Mouse (Mus musculus) hindlimb bud, embryonic 11.5 days (tissue): Measurements from ENCODE around the gene Wtip.
"Not testable (repeated sequence)": the region's sequence is repeated elsewhere in the genome, so short reads cannot be mapped to it uniquely, and the experiment has no call there.

ENCODE experiments used
- DNase-seq: peaks from one replicate; pipeline ENCODE4 v3.0.0-alpha.2; 2012; ENCODE audit warnings: low read depth, low spot score; ENCODE audit errors: extremely low spot score

Gene Wtip

DNA sequence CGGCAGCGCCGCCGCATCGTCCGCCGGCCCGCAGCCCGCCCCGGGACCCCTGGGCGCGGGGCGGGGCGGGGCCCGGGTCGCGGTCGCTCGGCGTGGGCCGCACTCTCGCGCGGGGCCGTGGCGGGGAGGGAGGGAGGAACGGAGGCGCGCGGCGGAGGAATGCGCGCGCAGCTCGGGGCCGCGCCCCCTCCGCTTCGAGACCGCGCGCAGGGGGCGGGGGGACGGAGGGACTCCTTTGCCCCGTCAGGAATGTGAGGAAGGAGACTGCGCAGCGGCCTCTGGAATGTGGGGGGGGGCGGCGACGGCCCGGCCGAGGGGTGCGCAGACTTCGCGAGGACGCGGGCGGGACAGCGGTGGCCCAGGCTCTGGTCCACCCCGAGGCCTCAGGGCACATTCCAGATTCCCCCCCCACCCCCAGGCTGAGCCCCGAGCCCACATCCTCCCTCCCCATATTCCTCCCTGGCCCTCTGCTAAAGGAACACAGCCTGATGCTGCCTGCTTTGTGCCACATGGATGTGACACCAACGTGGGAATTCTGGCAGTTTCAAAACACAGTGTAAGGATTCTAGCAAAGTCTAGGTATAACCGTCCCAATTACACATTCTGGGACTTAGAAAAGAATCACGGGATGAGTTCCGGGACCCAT is at the start of gene Wtip:
Gene Wtip (minus strand): TSS at position 152 of the 646 bp plus-strand sequence.
- DNase-seq: peak; percentile 37

- not testable (repeated sequence) for DNase-seq
These were observed 43.2 kb upstream of the Wtip start for GRCm38 (mm10) chr7:34176241-34176640.

DNA sequence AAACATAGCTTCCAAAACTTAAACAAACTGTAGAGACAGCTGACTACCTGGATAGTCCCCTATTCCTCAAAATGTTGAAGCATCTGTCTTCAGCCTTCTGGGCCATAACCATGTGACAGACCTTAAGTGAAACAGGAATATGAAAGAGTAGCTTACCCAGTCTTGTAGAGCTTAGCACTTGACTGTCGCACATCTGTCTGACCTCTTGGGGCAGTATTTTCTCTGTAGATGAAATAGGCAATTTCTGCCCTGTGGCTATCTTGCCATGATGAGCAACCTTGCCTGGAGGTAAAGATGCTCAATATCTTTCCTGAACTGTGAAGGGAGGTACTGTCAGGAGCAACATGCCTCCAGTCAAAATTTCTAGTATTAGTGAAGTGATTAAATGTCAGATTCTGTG is 39.2 kb upstream of the Wtip start:
- no peak for DNase-seq

- no peak for DNase-seq
These were observed 36.4 kb upstream of the Wtip start, which contains the start of gene Uba2 for GRCm38 (mm10) chr7:34169454-34169853. Uba2 (minus strand) TSS chr7:34169599.

DNA sequence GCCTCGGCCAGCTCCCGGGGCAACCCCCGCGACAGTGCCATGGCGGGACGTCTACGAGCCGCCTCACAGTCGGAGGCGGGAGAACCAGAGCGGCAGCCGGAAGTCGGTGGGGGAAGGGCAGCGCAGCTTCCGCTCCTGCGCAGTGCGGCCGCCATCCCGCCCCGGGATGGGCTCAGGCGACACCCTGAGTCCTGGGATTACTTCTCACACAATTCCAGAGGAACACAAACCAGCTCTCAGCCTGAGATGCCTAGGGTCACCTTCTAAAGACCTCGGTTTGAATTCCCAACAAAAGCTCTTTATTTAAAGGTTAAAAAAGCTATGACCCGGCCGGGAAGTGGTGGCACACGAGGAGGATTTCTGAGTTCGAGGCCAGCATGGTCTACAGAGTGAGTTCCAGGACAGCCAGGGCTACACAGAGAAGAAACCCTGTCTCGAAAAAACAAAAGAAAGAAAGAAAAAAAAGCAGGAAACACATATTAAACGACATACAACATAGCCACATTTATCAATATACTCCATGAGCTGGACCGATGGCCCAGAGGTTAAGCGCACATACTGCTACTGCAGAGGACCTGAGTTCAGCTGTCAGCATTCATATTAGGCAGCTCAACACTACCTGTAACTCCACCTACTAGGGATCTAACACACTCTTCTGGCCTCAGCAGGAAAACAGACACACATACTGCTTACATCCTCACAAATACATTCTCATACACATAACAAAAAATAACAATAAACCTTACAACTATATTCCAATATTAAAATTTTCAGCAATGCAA is 35.6 kb upstream of the Wtip start:
- peak; percentile 63 for DNase-seq

DNA sequence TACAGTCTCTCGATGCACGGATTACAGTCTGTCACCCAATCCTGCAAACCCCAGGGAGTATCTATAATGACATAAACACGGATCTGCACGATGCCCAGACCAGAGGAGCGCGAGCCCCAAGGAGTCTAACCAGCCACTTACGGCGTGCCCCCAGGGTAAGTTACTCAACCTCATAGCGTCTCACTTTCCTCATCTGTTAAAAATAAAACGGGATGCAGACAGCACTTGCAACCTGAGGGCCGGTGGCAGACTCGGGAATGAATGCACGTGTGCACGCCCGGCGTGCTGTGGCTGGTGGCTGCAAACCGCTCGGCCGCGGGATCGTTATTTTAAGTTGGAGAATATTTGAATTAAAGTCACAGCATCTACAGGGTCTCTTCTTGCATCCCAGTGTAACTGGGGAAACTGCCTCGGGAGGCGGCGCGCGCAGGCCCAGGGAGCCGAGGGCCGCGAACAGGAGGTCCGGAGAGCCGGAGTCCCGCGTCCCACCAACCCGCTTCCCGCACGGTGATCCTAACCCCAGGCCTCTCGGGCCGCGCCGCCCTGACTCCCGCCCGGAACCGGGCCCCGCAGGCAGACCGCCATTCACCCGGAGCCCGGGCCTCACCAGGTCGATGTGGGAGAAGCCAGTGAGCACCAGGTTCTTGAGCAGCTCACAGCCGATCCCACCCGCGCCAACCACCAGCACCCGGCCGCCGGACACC is 34.9 kb upstream of the Wtip start:
- DNase-seq: no peak

DNA sequence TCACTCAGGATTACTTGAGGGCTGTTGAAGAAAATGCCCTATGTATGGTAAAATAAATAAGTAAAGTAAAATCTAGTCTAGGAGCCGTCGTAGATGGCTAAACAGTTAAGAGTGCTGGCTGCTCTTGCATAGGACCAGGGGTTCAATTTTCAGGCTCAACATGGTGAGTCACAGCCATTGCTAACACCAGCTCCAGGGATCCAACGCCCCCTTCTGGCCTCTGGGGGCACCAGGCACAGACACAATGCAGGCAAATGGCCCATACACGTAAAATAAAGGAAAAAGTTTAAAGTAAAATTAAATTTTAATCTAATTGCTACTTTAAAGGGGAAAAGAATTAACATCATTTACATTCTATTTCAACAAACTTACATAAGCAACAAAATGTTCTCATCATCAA is 33.8 kb upstream of the Wtip start:
- no peak for DNase-seq

DNA sequence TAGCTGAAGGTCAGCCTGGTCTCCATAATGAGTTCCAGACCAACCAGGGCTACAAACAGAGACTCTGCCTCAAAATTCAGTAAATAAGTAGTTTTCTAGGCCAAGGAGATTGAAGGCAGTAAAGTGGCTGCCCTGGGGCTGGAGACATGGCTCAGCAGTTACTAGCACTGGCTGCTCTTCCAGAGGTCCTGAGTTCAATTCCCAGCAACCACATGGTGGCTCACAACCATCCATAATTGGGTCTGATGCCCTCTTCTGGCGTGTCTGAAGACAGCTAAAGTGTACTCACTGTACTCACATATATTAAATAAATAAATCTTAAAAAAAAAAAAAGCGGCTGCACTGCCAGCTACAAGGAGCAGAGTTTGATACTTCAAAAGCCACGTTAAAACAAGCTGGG is 32.9 kb upstream of the Wtip start:
- no peak for DNase-seq

DNA sequence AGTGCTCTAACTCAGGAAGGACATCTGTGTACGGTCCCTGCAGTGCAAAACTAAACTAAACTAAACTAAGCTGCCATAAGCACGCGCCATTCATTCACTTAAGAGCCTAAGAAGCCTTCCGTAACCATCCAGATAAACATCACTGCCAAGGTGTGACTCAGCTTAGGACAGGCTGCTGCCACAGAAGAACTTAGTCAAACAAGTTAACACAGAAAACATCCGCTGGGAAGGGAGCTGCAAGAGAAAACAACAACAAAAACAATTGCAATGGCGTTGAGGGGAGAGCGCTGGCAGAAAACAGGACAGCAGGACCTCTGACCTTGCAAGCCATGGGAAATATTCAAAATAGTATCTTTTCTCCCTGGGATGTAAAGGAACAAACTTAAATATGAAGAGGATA is 31.6 kb upstream of the Wtip start:
- DNase-seq: no peak

- no peak for DNase-seq
These were observed 26.1 kb upstream of the Wtip start for GRCm38 (mm10) chr7:34159167-34159566.

- no peak for DNase-seq
These were observed 24.9 kb upstream of the Wtip start for GRCm38 (mm10) chr7:34157994-34158393.

GRCm38 (mm10) chr7:34147193-34147592 is 14.1 kb upstream of the Wtip start:
- DNase-seq: no peak

GRCm38 (mm10) chr7:34141123-34141522 is 8.1 kb upstream of the Wtip start:
- DNase-seq: no peak

- DNase-seq: no peak
These were observed 6.4 kb upstream of the Wtip start for GRCm38 (mm10) chr7:34139493-34139892.

- peak; percentile 8 for DNase-seq
These were observed 1.3 kb upstream of the Wtip start for GRCm38 (mm10) chr7:34134336-34134735.

GRCm38 (mm10) chr7:34132355-34133079 is 551 bp downstream of the Wtip start:
- no peak for DNase-seq

DNA sequence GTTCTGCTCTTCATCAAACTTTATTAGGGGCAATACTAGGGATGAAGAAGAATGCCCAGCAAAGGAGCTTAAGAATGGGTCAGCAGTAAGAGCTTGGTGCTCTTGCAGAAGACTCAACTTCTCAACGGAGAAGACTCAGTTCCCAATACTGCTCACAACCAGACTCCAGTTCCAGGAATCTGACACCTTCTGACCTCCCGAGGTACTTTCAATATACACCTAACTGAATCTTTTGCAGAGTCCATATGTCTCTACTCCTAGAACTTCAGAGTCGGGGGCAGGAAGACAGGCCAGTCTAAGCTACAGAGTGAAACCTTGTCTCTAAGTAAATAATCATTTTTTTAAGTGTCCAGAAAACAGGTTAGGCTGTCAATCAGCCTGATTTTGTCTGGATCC is 1.1 kb downstream of the Wtip start:
- peak; percentile 16 for DNase-seq

DNA sequence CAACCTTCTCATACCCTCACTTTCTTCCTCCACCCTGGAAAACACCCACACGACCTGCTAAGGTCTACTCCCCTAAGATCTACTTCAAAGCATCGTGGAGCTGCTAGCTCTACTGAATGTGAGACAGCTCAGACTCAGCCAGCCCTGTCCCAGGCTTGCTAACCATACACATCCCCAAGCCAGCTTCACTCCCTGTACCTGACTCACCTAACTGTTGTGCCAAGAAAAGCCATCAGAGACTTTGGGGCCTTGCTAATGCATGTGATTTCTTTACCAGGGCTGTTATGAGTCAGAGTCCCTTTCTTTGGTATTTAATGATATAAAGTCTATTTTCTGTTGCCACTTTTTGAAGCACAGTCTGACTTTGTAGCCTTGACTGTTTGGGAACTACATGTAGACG is 1.9 kb downstream of the Wtip start:
- DNase-seq: no peak

- no peak for DNase-seq
These were observed 6.8 kb downstream of the Wtip start for GRCm38 (mm10) chr7:34126291-34126690.

DNA sequence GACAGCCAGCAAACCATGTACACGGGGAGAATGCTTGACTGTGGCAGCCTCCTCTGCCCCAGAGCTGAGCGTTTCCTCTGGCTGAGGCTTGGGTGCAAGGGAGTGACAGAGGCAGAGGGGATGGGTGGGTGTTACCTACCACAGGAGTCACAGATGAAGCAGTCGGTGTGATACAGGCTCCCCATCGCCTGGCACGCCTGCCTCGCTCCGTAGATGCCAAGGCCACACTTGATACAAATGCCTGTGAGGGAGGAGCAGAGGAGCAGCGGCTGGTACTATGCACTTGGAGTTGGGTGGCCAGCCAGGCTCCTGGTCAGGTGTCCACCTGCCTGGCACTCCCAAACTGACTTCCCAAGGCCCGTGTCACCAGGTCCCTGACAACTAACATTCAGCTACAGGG is 7.7 kb downstream of the Wtip start:
- DNase-seq: no peak

- no peak for DNase-seq
These were observed 9.9 kb downstream of the Wtip start for GRCm38 (mm10) chr7:34122987-34123720.
